Mouse (Mus musculus): ENCODE results near the gene Qpct. TPM values are rescaled to one million over a fixed set of nuclear protein-coding genes. Genes with fewer than 3 reads are reported as not detected.

The Qpct gene
- 27.3 and 28.8 TPM in 2 replicates for polyA plus RNA-seq (2015; fragmentation: Nextera tagmentation; extraction: Ambion mirVana)

DNA sequence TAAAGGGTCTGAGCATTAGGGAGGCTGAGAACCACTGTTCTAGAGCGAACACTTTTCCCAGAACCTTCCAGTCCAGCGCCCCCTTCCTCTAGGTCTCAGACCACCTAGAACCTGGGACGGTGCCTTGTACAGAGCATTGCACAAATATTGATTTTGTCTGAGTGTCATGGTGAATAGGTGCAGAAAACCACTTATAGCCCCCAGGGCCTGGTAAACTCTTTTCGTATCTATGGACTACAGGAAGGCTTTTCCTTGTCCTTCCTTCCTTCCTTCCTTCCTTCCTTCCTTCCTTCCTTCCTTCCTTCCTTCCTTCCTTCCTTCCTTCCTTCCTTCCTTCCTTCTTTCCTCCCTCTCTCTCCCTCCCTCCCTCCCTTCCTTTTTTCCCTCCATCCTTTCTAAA, at the start of gene Qpct:
TSS of gene Qpct (plus strand) at position 301 of the 400 bp plus-strand sequence.
- H3K27ac ChIP-seq (ENCODE audit: low read length), result peak within 1 kb of the TSS; percentile 92
- no peaks in the 10 kb centered on the region for H3K36me3 ChIP-seq (ENCODE audit: control insufficient read depth, insufficient read depth, low read length)
- 66% methylated on average over 4 of the region's 4 CpGs for WGBS
- H3K4me3 ChIP-seq (ENCODE audit: low read depth, low read length), result peak within 1 kb of the TSS; percentile 81
- H3K9me3 ChIP-seq (replicated peaks; ENCODE audit: control insufficient read depth, low read length, poor library complexity, severe bottlenecking), result no peaks in the 10 kb centered on the region
- H3K4me1 ChIP-seq (ENCODE audit: control insufficient read depth, insufficient read depth, low read length), result peaks cover 8% of the 10 kb centered on the region
- H3K27me3 ChIP-seq (ENCODE audit: control insufficient read depth, insufficient read depth, low read depth, low read length), result no peaks in the 10 kb centered on the region
- peak within 1 kb of the TSS; percentile 81 for H3K4me2 ChIP-seq (ENCODE audit: low read length)
- no peak for ATAC-seq
- peak within 1 kb of the TSS; percentile 86 for H3K9ac ChIP-seq (ENCODE audit: low read depth, low read length)

DNA sequence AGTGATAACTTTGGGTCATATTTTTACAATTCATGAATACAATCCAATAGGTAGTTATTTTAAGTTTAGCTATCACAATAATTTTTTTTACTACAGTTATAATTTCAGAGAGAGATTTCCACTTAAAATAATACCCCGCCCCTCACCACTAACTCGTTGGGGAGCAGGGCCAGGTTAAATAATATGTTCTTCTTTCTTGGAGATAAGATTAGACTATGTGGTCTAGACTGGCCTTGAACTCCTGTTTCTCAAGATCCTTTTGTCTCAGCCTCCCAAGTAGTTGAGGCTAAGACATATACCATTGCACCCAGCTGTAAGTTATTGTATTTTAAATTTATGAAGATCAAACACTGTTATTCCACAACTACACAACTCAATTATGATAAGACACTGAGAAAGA, 38.1 kb upstream of the Qpct start:
- no peak overlapping the region for H3K27ac ChIP-seq (ENCODE audit: low read length)
- WGBS, result 95% methylated on average over 2 of the region's 2 CpGs
- H3K9me3 ChIP-seq (replicated peaks; ENCODE audit: control insufficient read depth, low read length, poor library complexity, severe bottlenecking), result no peaks in the 10 kb centered on the region
- ATAC-seq, result no peak
- no peaks in the 10 kb centered on the region for H3K27me3 ChIP-seq (ENCODE audit: control insufficient read depth, insufficient read depth, low read depth, low read length)
- no peak overlapping the region for H3K4me2 ChIP-seq (ENCODE audit: low read length)
- H3K4me1 ChIP-seq (ENCODE audit: control insufficient read depth, insufficient read depth, low read length), result no peaks in the 10 kb centered on the region
- no peak overlapping the region for H3K4me3 ChIP-seq (ENCODE audit: low read depth, low read length)
- H3K9ac ChIP-seq (ENCODE audit: low read depth, low read length), result no peak overlapping the region
- H3K36me3 ChIP-seq (ENCODE audit: control insufficient read depth, insufficient read depth, low read length), result no peaks in the 10 kb centered on the region

DNA sequence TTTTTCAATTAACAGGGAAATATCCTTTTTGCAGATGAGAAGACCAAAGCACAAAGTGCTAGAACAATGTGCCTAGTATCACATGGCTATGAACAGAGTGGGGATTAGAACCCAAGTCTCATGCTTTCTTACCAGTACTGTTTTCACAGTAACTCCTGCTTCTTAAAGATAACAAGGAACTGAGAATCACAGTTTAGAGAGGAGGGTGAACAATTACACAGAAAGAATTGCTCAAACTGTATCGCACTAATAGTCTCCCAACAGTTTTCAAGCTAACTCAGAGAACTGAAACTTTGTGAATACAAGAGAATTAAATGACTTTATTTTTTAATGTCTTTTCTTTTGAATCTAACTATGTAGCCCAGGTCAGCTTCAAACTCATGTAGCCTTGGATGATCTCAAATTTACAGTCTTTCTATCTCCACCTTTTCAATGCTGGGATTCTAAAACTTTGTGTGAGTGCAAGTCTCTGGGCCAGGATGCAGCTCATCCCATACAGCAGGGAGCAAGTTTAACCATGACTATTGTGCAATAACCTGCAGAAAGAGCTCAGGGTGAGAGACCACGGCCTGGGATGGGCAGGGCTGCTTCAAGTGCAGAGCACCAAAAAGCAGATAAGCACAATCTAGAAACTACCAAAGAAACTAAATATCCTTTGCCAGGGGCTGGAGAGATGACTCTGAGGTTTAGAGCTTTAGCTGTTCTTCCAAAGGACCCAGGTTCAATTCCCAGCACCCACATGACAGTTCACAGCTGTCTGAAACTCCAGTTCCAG, 36.6 kb upstream of the Qpct start:
- 92% methylated on average over 2 of the region's 2 CpGs for WGBS
- no peak for ATAC-seq

DNA sequence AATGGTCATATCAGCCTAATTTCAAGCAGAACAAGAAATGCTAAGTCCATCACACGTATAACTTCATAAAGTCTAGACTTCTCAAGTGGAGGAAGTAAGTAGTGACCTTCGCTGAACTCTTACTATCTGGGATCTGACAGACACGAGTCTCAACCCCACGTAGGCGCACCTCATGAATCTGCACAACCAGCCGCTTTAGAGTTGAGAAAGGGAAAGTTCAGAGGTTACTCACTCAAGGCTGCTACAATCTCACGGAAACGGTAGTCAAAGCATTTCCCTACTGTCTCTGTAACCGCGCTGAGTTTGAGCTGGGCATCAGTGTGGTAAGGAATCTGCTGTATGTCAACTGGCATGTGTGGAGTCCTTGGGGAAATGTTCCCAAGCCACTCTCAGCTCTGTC, 35.9 kb upstream of the Qpct start:
- Histone ChIP-seq H3K9me3 (replicated peaks; ENCODE audit: control insufficient read depth, low read length, poor library complexity, severe bottlenecking) (no peaks in the 10 kb centered on the region), H3K4me3 (ENCODE audit: low read depth, low read length) (no peak overlapping the region), H3K36me3 (ENCODE audit: control insufficient read depth, insufficient read depth, low read length) (no peaks in the 10 kb centered on the region), H3K4me1 (ENCODE audit: control insufficient read depth, insufficient read depth, low read length) (peaks cover 3% of the 10 kb centered on the region; the same call in 1 of the 2 replicates), H3K9ac (ENCODE audit: low read depth, low read length) (no peak overlapping the region), H3K27ac (ENCODE audit: low read length) (no peak overlapping the region), H3K27me3 (ENCODE audit: control insufficient read depth, insufficient read depth, low read depth, low read length) (no peaks in the 10 kb centered on the region), H3K4me2 (ENCODE audit: low read length) (no peak overlapping the region)
- ATAC-seq, result no peak
- 82% methylated on average over 10 of the region's 10 CpGs for whole genome bisulfite sequencing

More for the DNA sequence above, 36.6 kb upstream of the Qpct start:
- H3K27ac ChIP-seq (ENCODE audit: low read length), result no peak overlapping the region
- no peaks in the 10 kb centered on the region for H3K36me3 ChIP-seq (ENCODE audit: control insufficient read depth, insufficient read depth, low read length)
- H3K4me2 ChIP-seq (ENCODE audit: low read length), result no peak overlapping the region
- no peak overlapping the region for H3K9ac ChIP-seq (ENCODE audit: low read depth, low read length)
- H3K4me3 ChIP-seq (ENCODE audit: low read depth, low read length), result no peak overlapping the region
- H3K27me3 ChIP-seq (ENCODE audit: control insufficient read depth, insufficient read depth, low read depth, low read length), result no peaks in the 10 kb centered on the region
- peaks cover 3% of the 10 kb centered on the region; the same call in 1 of the 2 replicates for H3K4me1 ChIP-seq (ENCODE audit: control insufficient read depth, insufficient read depth, low read length)
- H3K9me3 ChIP-seq (replicated peaks; ENCODE audit: control insufficient read depth, low read length, poor library complexity, severe bottlenecking), result no peaks in the 10 kb centered on the region

DNA sequence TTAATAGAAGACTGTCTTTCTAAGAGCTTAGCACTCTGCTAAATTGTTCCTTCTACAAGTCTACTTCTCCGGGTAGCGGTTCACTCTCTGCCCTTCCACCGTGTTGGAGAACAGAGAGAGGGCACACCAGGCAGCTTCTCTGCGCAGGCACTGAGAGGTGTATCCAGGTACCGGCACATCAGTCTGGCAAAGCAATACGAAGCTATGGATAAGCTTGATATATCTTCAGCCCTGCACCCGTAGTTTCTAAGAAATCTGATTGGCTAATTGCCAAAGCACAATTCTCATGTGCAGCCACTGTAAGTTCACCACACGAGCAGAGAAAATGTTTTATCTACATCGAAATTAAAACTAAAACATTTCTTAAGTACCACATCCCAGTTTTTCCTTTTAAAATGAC, 33.3 kb upstream of the Qpct start:
- ATAC-seq, result no peak
- Histone ChIP-seq H3K9ac (ENCODE audit: low read depth, low read length) (no peak overlapping the region), H3K4me2 (ENCODE audit: low read length) (0 out of 2 replicates have a peak overlapping the region, but pooled peaks have one; percentile 28), H3K27ac (ENCODE audit: low read length) (no peak overlapping the region), H3K9me3 (replicated peaks; ENCODE audit: control insufficient read depth, low read length, poor library complexity, severe bottlenecking) (no peaks in the 10 kb centered on the region), H3K4me1 (ENCODE audit: control insufficient read depth, insufficient read depth, low read length) (peaks cover 3% of the 10 kb centered on the region; the same call in 1 of the 2 replicates), H3K27me3 (ENCODE audit: control insufficient read depth, insufficient read depth, low read depth, low read length) (no peaks in the 10 kb centered on the region; the same call in 1 of the 2 replicates), H3K4me3 (ENCODE audit: low read depth, low read length) (no peak overlapping the region), H3K36me3 (ENCODE audit: control insufficient read depth, insufficient read depth, low read length) (no peaks in the 10 kb centered on the region)
- WGBS, result 55% methylated on average over 9 of the region's 9 CpGs

DNA sequence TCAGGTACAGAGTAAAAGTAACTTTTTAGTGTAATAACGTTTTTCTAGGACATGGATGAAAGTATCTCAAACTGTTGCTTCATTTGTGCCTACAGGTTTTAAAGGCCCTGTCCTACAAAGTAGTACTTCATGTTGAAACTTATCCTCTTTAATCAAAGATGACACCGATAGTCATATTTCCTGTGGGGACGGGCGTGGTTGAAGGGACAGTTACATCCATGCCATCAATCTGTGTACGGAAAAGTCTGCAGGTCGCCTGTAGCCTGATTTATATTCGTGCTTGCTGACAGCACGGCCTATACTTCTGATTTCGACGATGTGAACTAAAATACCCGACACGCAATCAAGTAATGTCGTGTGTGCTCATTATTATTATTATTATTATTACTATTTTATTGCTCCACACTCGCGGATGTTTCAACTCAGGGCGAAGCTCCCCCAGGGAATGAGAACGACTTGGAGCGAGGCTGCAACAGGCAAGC, 31.9 kb upstream of the Qpct start:
- Histone ChIP-seq H3K9ac (ENCODE audit: low read depth, low read length) (peak overlapping the region; percentile 69), H3K27ac (ENCODE audit: low read length) (no peak overlapping the region; the same call in 1 of the 2 replicates), H3K4me2 (ENCODE audit: low read length) (peak overlapping the region; percentile 67), H3K27me3 (ENCODE audit: control insufficient read depth, insufficient read depth, low read depth, low read length) (no peaks in the 10 kb centered on the region; the same call in 1 of the 2 replicates), H3K9me3 (replicated peaks; ENCODE audit: control insufficient read depth, low read length, poor library complexity, severe bottlenecking) (no peaks in the 10 kb centered on the region), H3K4me3 (ENCODE audit: low read depth, low read length) (peak overlapping the region; percentile 85), H3K4me1 (ENCODE audit: control insufficient read depth, insufficient read depth, low read length) (peaks cover 3% of the 10 kb centered on the region; the same call in 1 of the 2 replicates), H3K36me3 (ENCODE audit: control insufficient read depth, insufficient read depth, low read length) (no peaks in the 10 kb centered on the region)
- under 1% methylated on average over 18 of the region's 18 CpGs for WGBS
- no peak; the same call in 1 of the 2 replicates for ATAC-seq

DNA sequence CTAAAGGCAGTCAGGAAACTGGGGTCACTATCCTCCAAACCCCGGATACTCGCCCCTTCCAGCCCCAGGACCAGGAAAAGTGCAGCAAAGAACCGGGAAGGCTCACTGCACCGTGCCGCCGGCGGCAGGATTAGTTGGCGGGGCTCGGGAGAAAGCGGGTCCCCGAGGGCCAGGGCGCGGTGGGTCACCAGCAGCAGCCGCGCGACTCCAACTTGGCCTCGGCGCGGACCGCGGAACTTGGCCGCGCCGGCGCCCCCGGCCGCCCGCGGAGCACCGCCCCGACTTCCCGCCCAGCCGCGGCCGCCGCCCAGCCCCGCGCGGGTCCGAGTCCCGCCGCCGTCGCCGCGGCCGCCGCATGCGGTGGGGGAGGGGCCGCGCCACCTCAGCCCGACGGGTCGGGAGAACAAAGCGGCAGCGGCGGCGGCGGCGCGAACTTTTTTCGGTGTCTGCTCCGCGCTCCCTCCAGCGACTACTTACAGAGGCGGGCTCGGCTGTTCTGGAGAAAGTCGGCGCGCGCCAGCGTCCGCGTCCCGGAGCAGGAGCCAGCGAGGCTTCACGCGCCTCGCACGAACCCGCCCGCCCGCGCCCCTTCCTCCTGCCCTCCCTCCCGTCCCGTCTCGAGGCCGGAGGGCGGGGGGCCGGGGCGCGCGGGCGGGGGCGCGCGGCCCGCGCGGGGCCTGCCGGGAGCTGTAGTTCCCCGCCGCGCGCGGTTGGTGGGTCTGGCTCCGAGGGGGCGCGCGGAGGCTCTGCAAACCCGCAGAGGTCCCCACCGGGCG, 31.3 kb upstream of the Qpct start, which contains the start of gene Prkd3:
TSS of gene Prkd3 (minus strand) at position 609 of the 776 bp plus-strand sequence.
- Histone ChIP-seq H3K9ac (ENCODE audit: low read depth, low read length) (peak within 1 kb of the TSS; percentile 69), H3K27me3 (ENCODE audit: control insufficient read depth, insufficient read depth, low read depth, low read length) (no peaks in the 10 kb centered on the region; the same call in 1 of the 2 replicates), H3K4me1 (ENCODE audit: control insufficient read depth, insufficient read depth, low read length) (peaks cover 3% of the 10 kb centered on the region; the same call in 1 of the 2 replicates)

DNA sequence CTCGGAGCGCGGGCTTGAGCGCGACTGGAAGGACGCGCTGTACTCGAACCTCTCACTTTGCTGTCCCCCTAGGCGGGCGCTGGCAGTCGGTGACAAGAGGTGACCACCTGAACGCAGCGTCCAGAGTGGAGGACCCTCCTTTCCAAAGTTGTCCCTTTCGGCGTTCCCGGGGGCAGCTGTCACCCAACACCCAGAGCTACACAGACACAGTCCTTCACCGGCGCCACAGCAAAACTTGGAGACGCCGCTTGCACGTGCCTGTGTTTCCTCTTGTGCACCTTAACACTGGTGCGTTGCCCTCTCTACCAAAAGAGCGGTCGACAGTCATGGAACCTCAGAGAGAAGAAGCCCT, 30.7 kb upstream of the Qpct start:
- Histone ChIP-seq H3K27ac (ENCODE audit: low read length) (no peak overlapping the region), H3K9me3 (replicated peaks; ENCODE audit: control insufficient read depth, low read length, poor library complexity, severe bottlenecking) (no peaks in the 10 kb centered on the region), H3K9ac (ENCODE audit: low read depth, low read length) (peak overlapping the region; percentile 69), H3K27me3 (ENCODE audit: control insufficient read depth, insufficient read depth, low read depth, low read length) (no peaks in the 10 kb centered on the region; the same call in 1 of the 2 replicates), H3K4me2 (ENCODE audit: low read length) (peak overlapping the region; percentile 67), H3K36me3 (ENCODE audit: control insufficient read depth, insufficient read depth, low read length) (no peaks in the 10 kb centered on the region), H3K4me1 (ENCODE audit: control insufficient read depth, insufficient read depth, low read length) (peaks cover 3% of the 10 kb centered on the region; the same call in 1 of the 2 replicates), H3K4me3 (ENCODE audit: low read depth, low read length) (peak overlapping the region; percentile 85)
- 1% methylated on average over 24 of the region's 24 CpGs for WGBS
- ATAC-seq, result no peak

More for the DNA sequence above, 31.3 kb upstream of the Qpct start, which contains the start of gene Prkd3:
- WGBS, result under 1% methylated on average over 53 of the region's 113 CpGs
- Histone ChIP-seq H3K36me3 (ENCODE audit: control insufficient read depth, insufficient read depth, low read length) (no peaks in the 10 kb centered on the region), H3K27ac (ENCODE audit: low read length) (peak within 1 kb of the TSS; percentile 60), H3K9me3 (replicated peaks; ENCODE audit: control insufficient read depth, low read length, poor library complexity, severe bottlenecking) (no peaks in the 10 kb centered on the region), H3K4me3 (ENCODE audit: low read depth, low read length) (peak within 1 kb of the TSS; percentile 85), H3K4me2 (ENCODE audit: low read length) (peak within 1 kb of the TSS; percentile 67)
- ATAC-seq, result peak; percentile 93
